Mouse (Mus musculus): ENCODE data around the gene Gm49601.

DNA sequence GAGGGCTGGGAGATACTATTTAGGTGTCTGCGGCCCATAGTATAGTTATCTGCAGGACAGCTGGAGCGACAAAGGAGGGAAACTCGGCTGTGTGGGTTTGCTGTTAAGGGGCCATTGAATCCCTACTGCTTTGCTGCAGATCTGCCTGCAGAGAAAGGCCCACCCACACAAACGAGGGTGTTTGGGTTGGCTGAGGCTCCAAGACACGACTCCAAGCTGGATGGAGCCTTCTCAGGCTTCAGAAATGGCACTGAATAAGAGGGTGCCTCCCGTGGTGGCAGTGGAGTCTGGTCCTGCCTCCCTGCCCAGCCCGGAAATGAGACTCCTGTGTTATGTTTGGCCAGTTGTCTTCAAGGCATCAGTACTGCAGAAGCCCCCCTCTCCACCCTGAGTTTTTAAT lies 16.1 kb upstream of the Gm49601 start:
- TF ChIP-seq EP300 (IDR thresholded peaks at IDR 0.05; ENCODE audit: low read depth) (no peak), CTCF (IDR thresholded peaks at IDR 0.05; ENCODE audit: low read depth) (no peak)

Measured in liver, postnatal 0 days (tissue).